Mouse (Mus musculus) erythroblast, embryonic 14.5 days (primary cell): ENCODE results near the gene Zfhx3. TPM values are rescaled to one million over a fixed set of nuclear protein-coding genes. Genes with fewer than 3 reads are reported as not detected.

ENCODE experiments used
- H3K27me3 ChIP-seq: 2 replicates; pipeline ENCODE4 v1.6.1; 2012; ENCODE audit warnings: inconsistent platforms; ENCODE audit not compliant: control insufficient read depth
- H3K36me3 ChIP-seq: 2 replicates; pipeline ENCODE4 v1.6.1; 2012; ENCODE audit warnings: mild to moderate bottlenecking, inconsistent platforms; ENCODE audit not compliant: control insufficient read depth
- H3K4me1 ChIP-seq: 2 replicates; pipeline ENCODE4 v1.6.1; 2012; ENCODE audit warnings: inconsistent platforms; ENCODE audit not compliant: control insufficient read depth
- H3K4me3 ChIP-seq: replicated peaks from 2 replicates; pipeline ENCODE3; 2012; ENCODE audit warnings: moderate library complexity, mild to moderate bottlenecking, inconsistent platforms
- H3K9me3 ChIP-seq: 2 replicates; pipeline ENCODE4 v1.6.1; 2012; ENCODE audit warnings: low read length, inconsistent platforms, mixed read lengths; ENCODE audit not compliant: control insufficient read depth
- GATA1 ChIP-seq: IDR thresholded peaks from 2 replicates; pipeline ENCODE4 v1.6.1; 2012; ENCODE audit warnings: low read length, inconsistent platforms, mixed read lengths
- TAL1 ChIP-seq: IDR thresholded peaks from 3 replicates; pipeline ENCODE4 v1.6.1; 2012; ENCODE audit warnings: low read length, inconsistent platforms, mixed read lengths
- polyA plus RNA-seq: library from polyadenylated mRNA; stranded (reverse); fragments of >175 nt; gene quantifications from 2 replicates; pipeline ENCODE4 v1.2.3, GENCODE M21; 2012

The Zfhx3 gene
- polyA plus RNA-seq, 1 experiment: 0.03 TPM

DNA sequence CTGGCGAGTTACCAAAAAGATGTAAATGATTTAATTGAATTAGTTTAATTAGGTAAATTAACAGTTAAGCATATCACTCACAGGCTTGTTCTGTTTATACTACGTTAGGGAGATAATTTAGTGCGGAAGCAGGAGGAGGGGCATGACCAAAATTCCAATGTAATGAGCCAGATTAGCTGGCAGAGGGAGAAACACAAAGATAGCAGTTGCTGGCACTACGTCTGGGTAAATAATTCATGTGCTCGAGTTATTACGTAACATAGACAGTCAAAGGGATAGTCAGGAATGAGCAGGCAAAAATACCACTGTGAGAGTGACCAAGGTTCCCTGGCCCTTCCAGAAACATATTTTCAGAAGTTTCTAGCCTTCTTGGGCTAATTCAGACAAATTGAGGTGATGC is 426.6 kb downstream of the Zfhx3 start:
- Histone ChIP-seq H3K36me3 (no peaks in the 10 kb centered on the region), H3K4me3 (no peak overlapping the region), H3K9me3 (no peaks in the 10 kb centered on the region; the same call in 1 of the 2 replicates), H3K27me3 (no peaks in the 10 kb centered on the region), H3K4me1 (no peaks in the 10 kb centered on the region)
- TF ChIP-seq GATA1 (no peak), TAL1 (no peak)

DNA sequence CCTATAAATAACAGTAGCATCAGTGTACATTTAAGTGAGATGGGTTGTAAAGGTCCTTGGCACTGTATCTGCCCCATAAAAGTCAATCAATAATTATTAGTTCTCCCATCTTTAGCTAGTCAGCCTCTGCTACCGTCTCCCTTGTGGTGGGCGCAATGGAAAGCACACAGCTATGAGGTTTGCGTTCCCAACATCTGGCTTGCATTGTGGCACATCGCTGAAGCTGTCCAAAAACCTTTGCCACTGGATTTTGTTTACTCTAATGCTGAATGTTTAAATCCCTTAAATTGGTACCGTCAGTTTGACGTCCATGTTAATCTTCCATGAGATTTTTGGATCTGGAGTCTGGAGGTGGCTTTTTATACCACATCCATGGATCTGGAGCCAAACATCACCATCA is 428.3 kb downstream of the Zfhx3 start:
- no peaks in the 10 kb centered on the region for H3K4me1 ChIP-seq
- TF ChIP-seq TAL1 (no peak), GATA1 (no peak)
- no peaks in the 10 kb centered on the region; the same call in 1 of the 2 replicates for H3K9me3 ChIP-seq
- H3K4me3 ChIP-seq: no peak overlapping the region
- no peaks in the 10 kb centered on the region for H3K36me3 ChIP-seq
- no peaks in the 10 kb centered on the region for H3K27me3 ChIP-seq

- Histone ChIP-seq H3K27me3 (no peaks in the 10 kb centered on the region), H3K9me3 (no peaks in the 10 kb centered on the region; the same call in 1 of the 2 replicates), H3K4me3 (no peak overlapping the region), H3K4me1 (no peaks in the 10 kb centered on the region), H3K36me3 (no peaks in the 10 kb centered on the region)
- no peak for TF ChIP-seq TAL1
- no peak for TF ChIP-seq GATA1
These were observed 430.6 kb downstream of the Zfhx3 start for GRCm38 (mm10) chr8:108373046-108373445.

GRCm38 (mm10) chr8:108378036-108378435 is 435.6 kb downstream of the Zfhx3 start:
- Histone ChIP-seq H3K36me3 (no peaks in the 10 kb centered on the region), H3K27me3 (no peaks in the 10 kb centered on the region), H3K9me3 (no peaks in the 10 kb centered on the region; the same call in 1 of the 2 replicates), H3K4me3 (no peak overlapping the region), H3K4me1 (no peaks in the 10 kb centered on the region)
- TF ChIP-seq TAL1 (no peak), GATA1 (no peak)

DNA sequence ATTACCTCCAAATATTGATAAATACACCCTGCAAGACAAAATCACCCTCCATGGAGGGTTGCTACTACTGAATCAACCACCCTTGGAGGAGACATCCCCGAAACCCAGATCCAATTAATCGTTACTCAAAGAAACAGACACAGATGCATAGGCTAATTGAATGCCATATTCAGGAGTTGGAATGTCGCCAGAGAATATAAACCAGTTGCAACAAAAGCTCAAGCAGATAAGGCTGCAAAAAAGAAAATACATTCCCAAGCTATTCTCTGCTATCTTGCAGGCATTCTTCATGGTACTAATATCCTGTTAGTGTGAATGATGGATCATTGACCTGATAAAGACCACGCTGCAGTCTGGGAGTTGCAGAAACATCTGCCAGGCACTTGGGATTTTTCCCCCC is 440.7 kb downstream of the Zfhx3 start:
- Histone ChIP-seq H3K36me3 (no peaks in the 10 kb centered on the region), H3K9me3 (no peaks in the 10 kb centered on the region), H3K27me3 (no peaks in the 10 kb centered on the region), H3K4me1 (no peaks in the 10 kb centered on the region), H3K4me3 (no peak overlapping the region)
- TF ChIP-seq TAL1 (no peak), GATA1 (no peak)

GRCm38 (mm10) chr8:108387160-108387912 is 444.9 kb downstream of the Zfhx3 start:
- TF ChIP-seq GATA1 (no peak), TAL1 (no peak)
- Histone ChIP-seq H3K4me3 (no peak overlapping the region), H3K36me3 (no peaks in the 10 kb centered on the region), H3K9me3 (no peaks in the 10 kb centered on the region), H3K27me3 (no peaks in the 10 kb centered on the region), H3K4me1 (no peaks in the 10 kb centered on the region)

- Histone ChIP-seq H3K4me1 (no peaks in the 10 kb centered on the region), H3K4me3 (no peak overlapping the region), H3K36me3 (no peaks in the 10 kb centered on the region), H3K9me3 (no peaks in the 10 kb centered on the region), H3K27me3 (no peaks in the 10 kb centered on the region)
- TF ChIP-seq TAL1 (no peak), GATA1 (no peak)
These were observed 445.4 kb downstream of the Zfhx3 start for GRCm38 (mm10) chr8:108387913-108388274.

- no peaks in the 10 kb centered on the region for H3K36me3 ChIP-seq
These were observed 450.5 kb downstream of the Zfhx3 start for GRCm38 (mm10) chr8:108392909-108393308.

DNA sequence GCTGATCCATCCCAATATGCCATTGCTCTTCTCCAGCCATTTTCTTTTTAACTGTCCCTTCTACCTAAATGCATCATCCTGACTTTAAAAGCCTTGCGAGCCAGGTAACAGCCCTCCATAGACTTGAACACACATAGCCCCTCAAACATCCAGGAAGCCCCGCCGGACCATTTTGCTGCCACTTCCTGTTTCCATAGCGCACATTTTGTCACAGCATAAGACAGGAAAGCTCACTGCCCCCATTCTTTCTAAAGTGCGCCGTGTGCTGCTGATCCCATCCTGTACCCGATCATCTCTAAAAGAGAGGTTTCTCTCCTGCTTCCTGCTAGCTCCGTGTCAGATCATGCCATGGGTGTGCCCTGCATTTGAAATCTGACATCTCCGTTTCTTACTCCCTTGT is 459.7 kb downstream of the Zfhx3 start:
- Histone ChIP-seq H3K4me1 (no peaks in the 10 kb centered on the region), H3K27me3 (no peaks in the 10 kb centered on the region), H3K36me3 (no peaks in the 10 kb centered on the region), H3K9me3 (no peaks in the 10 kb centered on the region), H3K4me3 (no peak overlapping the region)
- no peak for TF ChIP-seq GATA1
- no peak for TF ChIP-seq TAL1

More at GRCm38 (mm10) chr8:108392909-108393308, 450.5 kb downstream of the Zfhx3 start:
- Histone ChIP-seq H3K4me3 (no peak overlapping the region), H3K27me3 (no peaks in the 10 kb centered on the region), H3K9me3 (no peaks in the 10 kb centered on the region), H3K4me1 (no peaks in the 10 kb centered on the region)
- TF ChIP-seq TAL1 (no peak), GATA1 (no peak)
